Mouse (Mus musculus) lung, postnatal 36 days (tissue): ENCODE measurements at regions not wholly inside any gene's neighbourhood (a gene's known extent, or its start where the extent isn't known, plus 50 kb on each side); places are given as distances from the start of the nearest gene placed in this dataset.

Source experiments
- DNase-seq: peaks from one replicate; pipeline ENCODE4 v3.0.0; 2022; ENCODE audit warnings: mixed read lengths

- no peak for DNase-seq
Observed at GRCm38 (mm10) chr1:190639846-190640245, 271.7 kb downstream of the Rps6kc1 start.

DNA sequence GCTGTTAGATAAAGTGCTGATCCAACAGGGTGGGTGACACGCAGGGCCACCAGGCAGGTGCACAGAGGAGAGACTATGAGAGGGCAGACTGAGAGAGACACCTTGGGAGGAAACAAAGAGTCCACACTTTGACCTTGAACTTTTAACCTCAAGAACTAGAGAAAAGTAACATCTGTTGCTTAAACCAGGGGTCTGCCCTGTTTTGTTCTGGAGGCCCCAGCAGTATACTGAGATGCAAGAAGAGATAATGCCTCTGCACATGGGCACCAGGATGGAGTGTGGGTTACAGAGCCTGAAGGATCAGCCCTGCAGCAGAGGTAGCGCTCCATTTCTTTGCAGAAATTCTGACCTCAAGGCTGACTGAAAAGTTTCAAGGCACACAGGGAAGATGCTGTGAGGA, 276.6 kb downstream of the Rps6kc1 start:
- DNase-seq = no peak

- no peak for DNase-seq
Observed at GRCm38 (mm10) chr1:190631641-190632040, 279.9 kb downstream of the Rps6kc1 start.

GRCm38 (mm10) chr1:190630193-190630592, 281.4 kb downstream of the Rps6kc1 start:
- no peak for DNase-seq

DNA sequence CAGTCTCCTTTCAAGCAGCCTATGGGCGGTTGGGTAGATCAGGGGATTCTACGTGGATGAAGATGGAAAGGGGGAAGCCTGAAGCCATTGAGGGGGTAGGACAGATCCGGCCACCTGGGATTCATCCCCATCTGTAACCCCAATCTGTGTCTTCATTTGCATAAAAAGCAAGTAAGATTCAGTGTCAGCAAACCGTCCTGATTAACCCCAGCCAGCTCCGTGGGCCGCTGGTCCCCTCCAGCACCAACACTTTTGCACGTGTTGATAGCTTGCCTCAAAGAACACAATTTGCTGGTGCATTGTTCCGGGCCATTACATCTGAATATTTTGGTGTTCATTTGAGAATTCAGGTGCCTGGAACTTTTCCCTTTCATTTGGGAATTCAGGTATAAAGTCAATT, 287.7 kb downstream of the Rps6kc1 start:
- DNase-seq = no peak

DNA sequence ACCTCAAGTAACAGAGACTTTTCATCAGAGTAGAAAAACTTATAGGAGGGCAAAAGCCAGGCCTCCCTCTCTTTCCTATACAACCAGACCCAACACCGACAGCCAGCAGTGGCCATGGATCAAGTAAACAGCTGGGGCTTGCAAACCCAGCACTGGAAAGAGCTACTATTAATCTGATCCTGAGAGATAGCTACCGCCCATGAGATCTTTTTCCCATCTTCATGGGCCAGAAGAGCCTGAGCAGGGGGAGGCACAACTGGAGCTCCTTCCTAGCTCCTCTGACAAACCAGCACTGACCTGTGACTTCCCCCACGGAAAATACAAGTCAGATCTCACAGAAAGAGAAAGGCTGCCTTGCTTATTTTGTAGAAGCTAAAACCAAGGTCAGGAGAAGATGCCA, 311.1 kb downstream of the Rps6kc1 start:
- DNase-seq = no peak

DNA sequence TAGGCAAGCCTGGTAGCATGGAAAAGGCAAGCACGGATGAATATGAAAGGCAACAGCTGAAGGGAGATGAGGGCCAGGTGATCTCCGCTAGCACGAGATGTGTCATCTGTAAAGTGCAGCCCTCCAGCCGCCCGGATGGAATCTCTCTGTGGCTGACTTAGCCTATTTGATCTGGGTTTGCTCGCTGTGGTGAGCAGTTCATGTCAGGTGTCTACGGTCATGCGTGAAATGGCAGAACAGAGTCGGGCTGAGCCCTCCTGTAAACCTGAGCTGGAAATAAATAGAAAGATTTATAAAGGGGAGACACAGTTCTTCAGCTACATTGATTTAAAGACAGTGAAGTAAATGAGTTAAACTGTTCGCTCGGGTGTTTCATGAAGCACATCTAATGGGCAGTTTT, 311.9 kb downstream of the Rps6kc1 start:
- no peak for DNase-seq

DNA sequence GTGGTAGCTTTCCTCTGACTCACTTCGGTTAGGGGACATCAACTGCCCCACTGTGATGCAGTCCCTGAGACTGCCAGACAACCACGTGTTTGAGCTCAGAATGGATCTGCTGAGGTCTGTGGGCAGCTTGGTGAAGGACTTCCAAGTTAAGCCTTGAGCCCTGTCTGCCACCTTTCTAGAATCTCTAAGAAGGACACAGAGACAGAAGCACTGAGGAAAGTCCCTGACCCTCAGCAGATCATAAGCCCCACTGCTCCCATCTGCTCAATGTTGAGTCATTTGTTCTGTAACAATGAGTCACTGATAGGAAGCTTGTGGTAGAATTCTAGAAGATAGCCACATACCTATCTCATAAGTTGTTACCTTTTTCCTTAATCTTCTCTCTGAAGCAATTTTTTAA, 315.4 kb downstream of the Rps6kc1 start:
- no peak for DNase-seq

DNA sequence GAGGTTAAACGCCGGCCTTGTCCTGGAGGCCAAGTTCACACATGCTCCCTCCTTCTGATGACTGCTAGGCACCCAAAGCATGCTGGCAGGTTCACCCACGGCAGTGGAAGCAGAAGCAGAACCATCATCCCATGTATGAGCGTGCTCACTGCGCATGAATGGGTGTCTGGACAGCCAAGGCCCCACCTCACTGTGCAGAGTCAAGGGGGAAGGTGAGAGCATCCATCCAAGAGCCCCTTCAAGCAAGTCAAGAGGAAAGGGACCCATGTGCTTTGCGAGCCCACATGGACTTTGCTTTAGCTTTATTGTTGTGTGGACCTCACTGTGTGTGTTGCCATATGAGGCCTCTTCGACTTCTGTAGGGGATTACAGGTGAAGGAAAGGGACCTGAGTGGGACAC, 319.9 kb downstream of the Rps6kc1 start:
- no peak for DNase-seq

- DNase-seq = no peak
Observed at GRCm38 (mm10) chr1:190589586-190589985, 322.0 kb downstream of the Rps6kc1 start.

DNA sequence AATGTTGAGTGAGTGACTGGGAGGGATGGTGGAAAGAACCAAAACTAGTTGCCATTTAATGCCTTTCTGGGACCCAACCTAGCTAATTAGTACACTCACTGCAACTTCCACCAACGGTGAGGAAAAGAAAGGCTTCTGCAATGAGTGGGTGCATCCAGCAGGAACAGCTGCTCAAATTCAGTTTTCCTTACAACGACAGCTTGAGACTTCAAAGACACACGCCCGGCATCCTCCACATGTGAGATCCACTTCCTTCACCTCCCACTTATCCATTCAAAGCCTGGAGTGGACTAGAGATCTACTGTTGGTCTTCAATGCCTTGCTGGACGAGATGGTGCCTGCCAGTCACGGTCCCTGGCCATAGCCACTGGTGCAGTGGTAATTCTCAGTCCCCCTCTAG, 328.3 kb downstream of the Rps6kc1 start:
- no peak for DNase-seq

GRCm38 (mm10) chr1:190580653-190581052, 330.9 kb downstream of the Rps6kc1 start:
- no peak for DNase-seq

DNA sequence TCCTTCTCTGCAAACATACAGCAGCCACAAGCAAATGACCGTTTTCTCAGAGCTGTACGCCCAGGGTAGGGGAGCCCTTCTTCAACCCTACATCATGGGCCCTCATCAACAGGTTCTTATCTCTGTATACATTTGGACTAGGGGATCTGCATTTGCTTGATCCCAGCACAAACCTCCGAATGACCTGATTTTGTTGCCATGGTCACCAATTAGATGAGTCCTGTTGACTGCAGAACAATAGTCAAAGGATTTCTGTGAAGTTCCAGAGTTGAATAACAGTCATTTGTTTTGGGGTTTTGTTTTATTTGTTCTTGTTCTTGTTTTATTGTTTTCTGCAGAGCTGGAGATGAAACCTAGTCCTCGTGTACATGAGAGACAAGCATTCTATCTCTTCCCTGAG, 340.6 kb downstream of the Rps6kc1 start:
- no peak for DNase-seq

- DNase-seq = no peak
Observed at GRCm38 (mm10) chr1:190570563-190570962, 341.0 kb downstream of the Rps6kc1 start.

DNA sequence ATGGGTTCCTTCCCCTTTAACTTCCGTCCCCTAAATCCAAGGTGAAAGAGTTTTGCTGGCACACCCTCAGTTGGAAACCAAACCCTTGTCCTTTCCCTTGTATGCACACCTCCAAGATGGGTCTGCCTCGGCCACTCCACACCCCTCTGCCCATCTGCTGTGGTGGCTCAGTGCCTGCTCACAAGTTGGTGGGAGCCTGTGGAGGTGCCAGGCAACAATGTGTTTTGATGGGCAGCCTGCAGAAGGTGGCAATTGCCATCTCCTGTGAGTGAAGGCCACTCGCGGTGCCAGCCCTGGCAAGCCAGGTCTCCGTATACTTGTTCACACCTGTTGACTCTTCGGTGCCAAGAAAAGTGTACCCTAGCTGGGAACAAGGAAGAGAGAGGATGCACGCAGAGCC, 344.8 kb downstream of the Rps6kc1 start:
- DNase-seq = no peak

DNA sequence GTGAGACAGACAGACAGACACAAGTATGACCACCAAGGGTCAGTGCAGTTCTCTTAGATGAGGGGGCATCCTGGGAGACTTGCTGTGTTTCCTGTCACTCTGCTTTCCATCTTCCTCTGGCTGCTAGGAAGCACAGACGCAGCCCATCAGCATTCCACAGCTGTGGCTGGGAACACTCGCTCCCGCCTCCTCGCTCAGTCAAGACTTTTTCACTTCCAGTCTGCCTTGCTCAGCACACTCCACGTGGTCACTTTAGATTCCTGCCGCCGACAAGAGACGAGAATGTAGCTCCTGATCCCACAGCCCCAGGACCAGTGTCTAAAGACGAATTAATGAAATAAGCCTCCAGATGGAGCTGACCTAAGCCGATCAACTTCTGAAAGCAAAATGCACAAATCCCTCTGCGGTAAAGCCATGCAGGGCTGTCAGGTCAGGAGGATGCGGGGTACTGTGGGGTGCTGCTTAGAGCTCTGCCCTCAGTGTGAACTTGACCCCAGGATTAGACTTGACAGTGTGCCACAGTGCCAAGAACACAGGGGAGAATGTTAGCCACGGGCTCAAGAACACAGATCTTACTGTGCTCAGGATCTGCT, 348.6 kb downstream of the Rps6kc1 start:
- no peak for DNase-seq

DNA sequence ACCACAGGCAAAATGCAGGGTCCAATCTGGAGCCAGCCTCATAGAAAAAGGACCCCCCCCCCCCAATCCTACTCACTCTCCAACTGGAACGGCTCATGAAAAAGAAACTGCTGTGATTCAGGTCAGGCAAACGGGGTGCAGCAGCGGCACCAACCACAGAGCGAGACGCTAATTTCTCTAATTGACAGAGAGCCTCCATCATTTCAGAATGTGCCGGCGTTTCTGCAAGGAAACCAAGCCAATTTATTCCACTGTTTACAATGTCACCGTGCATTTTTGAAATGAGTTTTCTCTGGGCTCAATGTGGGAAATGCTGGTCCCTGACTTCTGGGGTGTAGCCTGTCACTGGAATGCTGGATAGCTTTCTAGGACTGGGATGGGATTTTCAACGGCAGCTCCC, 351.5 kb downstream of the Rps6kc1 start:
- DNase-seq = no peak

DNA sequence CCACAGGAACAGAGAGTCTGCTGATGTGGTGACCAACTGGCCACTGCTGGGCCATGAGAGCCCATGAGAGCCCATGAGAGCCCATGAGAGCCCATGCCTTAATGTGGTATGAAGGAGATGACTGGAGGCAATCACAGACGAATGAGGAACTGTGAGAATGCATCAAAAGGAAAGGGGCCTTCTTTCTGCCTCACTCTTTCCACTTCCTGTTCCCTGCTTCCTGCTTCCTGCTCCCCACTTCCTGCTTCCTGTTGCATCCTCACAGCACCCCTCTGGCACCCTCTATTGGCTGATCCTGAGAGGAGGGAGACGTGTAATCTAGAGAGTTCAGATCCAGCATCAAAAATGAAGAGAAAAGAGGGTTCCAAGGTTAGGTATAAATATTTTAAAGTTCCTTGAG, 369.7 kb downstream of the Rps6kc1 start:
- no peak for DNase-seq

GRCm38 (mm10) chr1:190532879-190533676, 362.6 kb upstream of the Prox1 start:
- no peak for DNase-seq

DNA sequence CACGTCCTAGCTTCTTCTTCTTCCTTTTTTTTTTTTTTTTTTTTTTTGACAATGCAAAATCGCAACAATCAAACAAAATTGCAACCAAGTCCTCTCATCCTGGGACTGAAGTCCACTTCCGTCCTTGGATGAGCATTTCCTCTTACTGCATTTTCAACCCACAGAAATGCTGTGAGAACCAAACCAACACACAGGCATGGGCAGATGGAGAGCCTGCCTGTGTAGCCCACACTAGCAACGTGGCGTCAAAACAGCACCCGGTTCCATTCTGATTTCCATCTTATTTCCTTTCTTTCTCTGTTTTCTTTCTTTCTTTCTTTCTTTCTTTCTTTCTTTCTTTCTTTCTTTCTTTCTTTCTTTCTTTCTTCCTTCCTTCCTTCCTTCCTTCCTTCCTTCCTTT, 360.7 kb upstream of the Prox1 start:
- DNase-seq = no peak

- DNase-seq = no peak
Observed at GRCm38 (mm10) chr1:190530079-190530478, 359.6 kb upstream of the Prox1 start.

GRCm38 (mm10) chr1:190527545-190528137, 357.1 kb upstream of the Prox1 start:
- no peak for DNase-seq

- no peak for DNase-seq
Observed at GRCm38 (mm10) chr1:190526634-190527033, 356.1 kb upstream of the Prox1 start.

DNA sequence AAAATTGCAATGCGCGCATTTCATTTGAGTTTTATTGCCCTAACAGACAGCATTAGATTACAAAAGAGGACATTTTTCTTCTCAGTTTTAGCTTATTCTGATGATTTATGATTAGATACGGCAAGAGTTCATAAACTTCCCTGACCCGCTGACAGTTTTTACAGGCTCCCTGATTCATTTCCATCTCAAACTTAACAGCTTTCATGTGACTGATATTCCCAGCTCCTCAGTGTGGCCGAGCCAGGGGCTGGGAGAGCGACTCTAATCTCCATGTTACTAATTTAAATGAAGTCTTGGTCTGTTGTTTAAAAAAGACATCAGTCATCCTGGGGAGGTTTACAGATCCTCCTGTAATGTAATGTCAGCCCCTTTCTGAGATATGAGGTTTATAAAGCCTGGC, 355.5 kb upstream of the Prox1 start:
- DNase-seq = no peak
